Mouse (Mus musculus) adrenal gland, adult 8-10 months (tissue): Measurements from ENCODE around the gene Nhsl1. TPM values are rescaled to one million over a fixed set of nuclear protein-coding genes. Genes with fewer than 3 reads are reported as not detected.
"Not testable (repeated sequence)": the region's sequence is repeated elsewhere in the genome, so short reads cannot be mapped to it uniquely, and the experiment has no call there.

Experiments used
- DNase-seq: peaks from one replicate; pipeline ENCODE4 v3.0.0; 2022
- total RNA-seq, 4 experiments: library from RNA; stranded (reverse); gene quantifications; 2 replicates each; pipeline ENCODE4 v1.2.4; 2022

Gene Nhsl1
- total RNA-seq, 4 experiments from 2014 or later, result 2.2 to 5.6 (median 3.6) TPM

DNA sequence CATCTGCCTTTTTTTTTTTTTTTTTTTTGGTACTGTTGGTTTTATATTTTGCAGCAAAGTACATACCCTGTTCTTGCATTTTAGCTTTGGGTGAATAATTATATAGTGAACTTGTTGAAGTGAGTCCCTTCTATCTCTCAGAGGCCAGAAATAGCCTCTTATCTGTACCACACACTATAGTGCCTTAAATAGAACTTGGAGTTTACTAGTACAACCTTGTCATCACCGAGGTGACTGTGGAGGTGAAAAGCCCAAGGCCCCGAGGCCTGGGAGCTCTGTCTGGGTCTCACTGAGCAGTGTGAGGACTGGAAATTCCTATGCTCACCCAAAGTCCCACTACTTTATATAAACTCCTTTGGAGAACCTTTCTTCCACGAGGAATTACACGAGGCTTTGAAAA, 128.5 kb downstream of the Nhsl1 start:
- DNase-seq, result no peak

DNA sequence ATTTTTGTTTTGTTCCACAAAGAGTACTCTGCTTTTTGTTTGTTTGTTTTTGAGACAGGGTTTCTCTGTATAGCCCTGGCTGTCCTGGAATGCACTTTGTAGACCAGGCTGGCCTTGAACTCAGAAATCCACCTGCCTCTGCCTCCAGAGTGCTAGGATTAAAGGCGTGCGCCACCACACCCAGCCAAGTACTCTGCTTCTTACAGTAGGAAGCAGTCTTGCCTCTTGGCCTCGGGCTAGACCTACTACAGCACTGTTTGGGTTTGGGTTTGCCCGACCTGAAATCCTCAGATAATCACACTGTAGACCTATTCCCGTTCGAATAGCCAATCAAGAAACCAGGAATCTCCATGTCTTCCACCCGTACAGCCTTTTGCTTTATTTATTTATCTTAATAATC, 130.1 kb downstream of the Nhsl1 start:
- not testable (repeated sequence) for DNase-seq

DNA sequence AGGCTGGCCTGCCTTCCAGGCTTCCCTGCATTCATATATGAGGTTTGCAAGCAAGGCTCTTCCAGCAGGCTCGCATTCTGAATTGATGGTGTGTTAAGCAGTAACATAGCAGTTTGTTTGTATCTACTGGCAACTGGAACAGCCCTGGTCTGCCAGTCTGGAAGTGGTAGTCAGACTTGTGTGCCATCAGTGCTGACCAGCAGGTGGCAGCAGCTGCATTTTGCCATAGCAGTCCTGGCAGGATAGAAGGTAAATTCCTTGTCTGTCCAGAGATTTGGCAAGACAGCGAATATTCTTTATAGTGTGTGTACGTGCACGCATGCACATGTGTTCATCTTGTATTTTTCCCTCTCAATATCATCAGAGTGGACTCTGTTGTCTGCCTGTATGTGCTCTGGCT, 134.6 kb downstream of the Nhsl1 start:
- peak; percentile 55 for DNase-seq

DNA sequence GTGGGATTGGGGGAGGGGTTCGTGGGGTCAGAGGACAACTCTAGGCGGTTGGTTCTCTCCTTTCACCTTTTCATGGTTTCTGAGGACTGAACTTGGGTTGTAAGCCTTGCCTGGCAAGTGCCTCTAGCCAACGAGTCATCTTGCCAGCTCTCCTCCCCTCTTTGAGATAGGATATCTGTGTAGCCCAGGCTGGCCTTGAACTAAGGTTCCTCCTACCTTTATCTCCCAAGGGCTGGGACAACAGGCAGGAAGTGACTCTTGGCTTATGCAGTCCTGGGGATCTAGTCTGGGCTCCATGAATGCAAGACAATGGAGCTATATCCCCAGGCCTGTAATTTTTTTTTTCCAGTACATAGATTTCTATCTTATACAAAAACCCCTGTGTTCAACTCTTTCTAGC, 135.4 kb downstream of the Nhsl1 start:
- no peak for DNase-seq

DNA sequence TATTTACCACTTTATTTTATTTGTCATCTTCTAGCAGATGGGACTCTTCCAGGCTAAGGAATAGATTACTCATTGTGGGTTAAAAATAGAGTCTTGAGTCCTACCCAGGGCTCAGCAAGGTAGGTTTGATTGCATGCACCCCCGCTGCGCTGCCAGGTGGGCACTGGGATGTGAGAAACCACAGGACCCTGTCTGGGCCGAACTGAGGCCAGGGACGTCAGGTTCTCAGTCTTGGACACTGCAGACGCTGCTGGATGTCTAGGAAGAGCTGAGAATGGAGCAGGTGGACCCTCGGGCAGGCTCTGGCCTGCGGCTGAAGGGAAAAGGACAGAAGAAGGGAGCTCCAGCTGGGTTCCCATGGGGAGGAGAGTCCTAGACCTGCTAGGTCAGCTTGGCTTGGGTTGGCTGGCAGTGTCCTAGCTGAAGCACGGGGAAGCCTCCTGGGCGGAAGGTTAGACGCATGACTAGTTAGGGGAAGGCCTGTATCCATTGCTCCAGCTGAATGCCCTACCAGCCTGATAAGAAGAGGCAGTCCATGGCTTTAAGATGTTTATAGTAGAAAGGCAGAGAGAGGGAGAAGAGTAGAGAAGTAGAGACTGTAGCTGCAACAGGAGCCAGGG, 136.6 kb downstream of the Nhsl1 start:
- DNase-seq, result no peak

DNA sequence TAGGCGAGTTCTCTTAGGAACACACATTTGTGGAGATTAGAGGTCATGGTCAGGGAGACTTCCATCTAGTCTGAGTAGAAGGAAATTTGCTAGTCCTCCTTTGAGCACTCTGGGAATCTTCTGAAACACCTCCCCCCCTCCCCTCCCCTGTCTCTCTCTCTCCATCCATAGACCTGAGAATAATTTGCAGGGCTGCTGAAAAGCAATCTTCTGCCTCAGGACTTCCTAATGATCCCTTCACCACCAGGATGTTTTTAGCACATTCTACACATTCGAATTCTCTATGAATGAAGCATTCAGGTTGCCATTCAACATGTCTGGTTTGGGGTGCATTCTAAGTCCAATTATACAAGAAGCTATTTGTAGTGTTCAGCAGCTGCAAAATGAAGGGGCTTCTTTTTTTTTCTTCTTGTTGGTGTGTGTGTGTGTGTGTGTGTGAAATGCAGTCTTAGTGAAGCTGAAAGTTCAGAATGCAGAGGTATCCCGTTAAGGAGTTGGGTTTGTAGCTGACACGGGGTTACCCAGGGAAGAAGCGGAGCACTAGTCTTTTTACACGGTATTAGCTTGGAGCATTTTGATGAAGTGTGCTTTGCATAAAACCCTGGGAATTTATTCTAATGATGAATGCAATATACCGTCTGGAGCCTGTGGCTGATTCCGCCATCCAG, 139.2 kb downstream of the Nhsl1 start:
- DNase-seq, result no peak

DNA sequence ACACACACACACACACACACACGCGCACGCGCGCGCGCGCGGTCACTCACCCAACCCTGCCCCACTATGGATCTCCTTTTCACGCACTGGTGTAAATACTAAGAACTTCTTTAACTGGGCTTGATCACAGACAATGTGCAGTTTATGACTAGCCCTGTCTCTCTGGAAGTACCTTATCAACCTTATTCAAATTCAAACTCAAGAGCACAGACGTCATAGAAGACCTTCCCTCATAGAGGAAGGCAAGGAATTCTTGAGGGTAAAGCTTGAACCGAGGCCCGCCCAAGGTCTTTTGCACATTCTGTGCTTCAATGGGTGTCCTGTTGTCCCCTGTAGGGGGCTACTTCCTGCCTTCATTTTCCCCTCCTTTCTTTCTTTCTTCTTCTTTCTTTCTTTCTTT, 142.6 kb downstream of the Nhsl1 start:
- no peak for DNase-seq

DNA sequence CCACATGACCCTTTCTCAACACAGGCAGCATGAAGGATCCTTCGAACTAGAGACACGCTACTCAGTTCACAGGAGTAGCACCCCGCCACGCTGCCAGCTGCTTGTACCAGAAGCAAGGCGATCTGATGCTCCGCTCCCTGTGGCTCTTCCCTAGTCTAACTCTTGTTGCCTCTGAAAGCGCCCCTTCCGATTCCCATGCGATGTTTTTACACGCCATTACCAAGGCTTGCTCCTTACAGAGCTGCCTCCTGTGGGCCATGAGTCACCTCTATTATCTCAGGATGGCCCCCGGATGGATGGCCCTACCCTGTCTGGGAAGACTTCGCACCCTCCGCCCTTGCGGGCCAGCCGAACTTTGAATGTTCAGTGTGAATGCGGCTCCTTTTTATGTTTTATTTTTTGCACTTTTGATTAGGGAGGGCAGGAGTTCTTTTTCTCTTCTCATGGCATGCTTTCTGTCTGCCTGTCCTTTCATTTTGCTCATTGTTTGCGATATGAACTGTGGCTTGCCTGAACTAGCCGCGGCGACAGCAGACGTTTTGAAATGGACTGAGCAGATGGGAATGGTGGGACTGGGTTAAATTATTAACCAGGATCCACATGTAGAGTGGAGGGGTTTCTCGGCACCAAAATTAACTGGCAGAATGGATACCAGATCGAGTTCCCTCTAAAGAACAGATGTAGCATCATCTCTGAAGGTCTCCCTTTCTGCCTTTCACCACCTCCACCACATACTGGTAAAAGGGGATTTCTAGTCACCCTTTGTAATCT, 144.5 kb downstream of the Nhsl1 start:
- DNase-seq, result no peak

DNA sequence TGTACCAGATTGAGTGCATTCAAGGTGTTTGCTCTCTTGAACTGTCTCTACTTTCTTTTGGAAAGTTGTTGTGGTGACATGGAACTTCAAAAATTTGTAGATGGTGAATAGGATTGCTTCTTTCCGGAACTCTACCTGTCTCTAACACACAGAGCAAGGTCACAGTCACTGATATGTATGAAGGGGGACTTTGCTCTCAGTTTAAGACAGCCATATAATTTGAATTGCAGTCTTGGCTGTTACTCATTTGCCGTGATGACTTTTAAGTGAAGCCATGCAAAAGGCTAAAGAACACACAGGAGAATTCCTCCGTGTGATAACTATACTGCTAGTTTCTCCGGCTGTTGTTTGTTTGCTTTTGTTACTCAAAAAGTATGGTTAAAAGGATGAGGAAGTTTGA, 149.6 kb downstream of the Nhsl1 start:
- DNase-seq, result no peak

DNA sequence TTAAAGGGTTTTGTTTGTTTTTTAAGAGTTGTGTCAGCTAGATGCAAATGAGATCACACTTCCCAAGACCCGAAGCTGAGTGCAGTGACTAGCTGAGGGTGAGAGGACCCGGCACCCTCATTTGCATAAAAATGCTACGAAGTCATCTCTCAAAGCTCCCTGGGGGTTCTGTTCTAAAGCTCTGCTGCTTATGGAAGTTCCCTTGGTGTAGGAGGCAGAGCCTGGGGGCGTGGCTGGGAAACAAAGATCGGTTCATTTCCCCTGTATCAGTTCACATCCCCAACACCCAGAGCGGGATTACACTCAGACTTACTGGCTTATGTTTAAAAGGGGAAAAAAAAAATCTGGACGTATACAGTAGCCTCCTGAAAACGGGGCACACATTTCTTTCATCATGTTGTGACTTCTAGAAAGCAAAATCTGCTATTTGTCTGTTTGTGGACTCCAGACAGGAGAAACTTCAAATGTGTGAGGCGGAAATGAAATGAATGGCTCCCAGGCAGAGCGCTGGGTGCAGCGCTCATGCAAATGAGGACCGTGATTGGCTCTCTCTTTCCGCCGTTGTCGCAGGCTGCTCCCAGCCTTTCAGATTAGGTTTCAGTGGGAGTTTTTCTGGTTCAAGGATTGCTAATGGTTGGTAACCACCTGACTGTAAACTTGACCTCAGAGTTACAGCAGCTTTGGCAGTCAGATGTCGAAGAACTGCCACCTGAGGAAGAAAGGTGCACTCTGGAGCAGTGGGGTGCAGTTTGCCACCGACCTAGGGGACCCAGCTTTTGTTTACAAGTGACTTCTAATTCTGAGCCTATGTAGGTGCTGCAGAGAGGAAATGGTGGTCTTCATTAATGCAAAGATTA, 150.7 kb downstream of the Nhsl1 start:
- no peak for DNase-seq

DNA sequence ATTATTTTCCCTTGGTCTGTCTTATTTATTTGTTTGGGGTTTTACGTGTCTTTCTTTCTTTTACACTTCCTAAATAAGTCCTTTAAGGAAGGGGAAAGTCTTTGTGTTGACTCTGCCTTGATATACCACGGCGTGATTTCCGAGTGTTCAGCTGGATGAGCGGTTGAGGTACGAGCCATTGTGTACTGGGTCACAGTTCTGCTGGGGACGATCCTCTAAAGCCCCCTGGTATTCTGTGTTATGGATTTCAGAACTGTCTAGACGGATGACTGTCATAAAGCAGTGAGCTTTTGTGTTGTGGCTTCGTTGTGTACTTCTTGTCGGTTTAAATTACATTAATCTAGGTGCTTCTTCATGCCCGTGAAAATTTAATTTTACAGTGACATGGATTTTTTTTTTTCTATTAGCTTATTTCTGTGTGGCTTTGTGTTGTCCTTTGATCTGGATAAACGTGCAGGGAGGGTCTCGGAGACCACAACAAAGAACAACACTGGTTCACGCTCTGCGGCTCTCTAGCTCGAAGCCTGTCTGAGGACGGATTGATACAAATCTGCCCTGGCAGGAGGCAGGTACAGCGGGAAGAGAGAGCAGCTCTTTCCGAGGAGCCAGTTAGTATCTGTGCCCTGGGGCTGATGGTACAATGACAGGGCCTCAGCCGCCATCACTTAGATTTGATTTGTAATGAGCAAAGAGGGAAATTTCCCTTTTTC, 151.7 kb downstream of the Nhsl1 start:
- DNase-seq, result no peak

DNA sequence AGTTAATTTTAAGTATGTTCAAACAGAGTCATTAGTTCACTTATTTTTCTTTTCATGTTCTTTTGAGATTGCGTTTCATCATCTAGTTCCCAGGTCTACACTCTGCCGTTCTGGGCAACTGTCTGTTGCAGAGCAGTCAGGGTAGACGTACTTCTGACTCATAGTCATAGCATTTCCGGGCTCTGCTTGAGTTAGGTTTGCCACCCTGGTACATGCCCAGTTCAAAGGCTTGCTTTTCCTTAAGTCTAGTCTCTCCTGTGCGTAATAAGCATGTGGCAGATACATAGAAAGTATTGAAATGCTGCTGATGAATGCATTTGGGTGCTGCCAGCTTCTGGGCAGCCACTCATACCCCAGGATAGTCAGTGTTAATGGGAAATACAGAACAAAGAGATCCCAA, 152.9 kb downstream of the Nhsl1 start:
- no peak for DNase-seq

DNA sequence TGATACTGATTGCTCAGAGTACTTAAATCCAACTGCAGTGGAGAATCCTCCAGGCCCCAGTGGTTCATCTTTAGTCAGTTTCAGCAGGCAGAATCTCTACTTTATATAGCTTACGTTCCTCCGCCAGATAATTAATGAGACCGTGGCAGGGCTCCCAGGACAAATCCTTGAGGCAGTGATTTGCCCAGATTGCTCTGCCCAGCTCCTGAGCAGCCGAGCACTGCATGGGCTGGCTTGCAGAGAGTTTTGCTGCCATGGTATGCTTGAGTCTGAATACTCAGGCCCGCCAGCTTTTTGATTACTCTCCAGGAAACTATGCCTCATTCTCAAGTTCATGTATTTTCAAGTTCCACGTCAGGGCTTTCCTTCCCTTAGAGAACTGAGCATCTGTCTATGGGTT, 156.3 kb downstream of the Nhsl1 start:
- DNase-seq, result peak; percentile 59

DNA sequence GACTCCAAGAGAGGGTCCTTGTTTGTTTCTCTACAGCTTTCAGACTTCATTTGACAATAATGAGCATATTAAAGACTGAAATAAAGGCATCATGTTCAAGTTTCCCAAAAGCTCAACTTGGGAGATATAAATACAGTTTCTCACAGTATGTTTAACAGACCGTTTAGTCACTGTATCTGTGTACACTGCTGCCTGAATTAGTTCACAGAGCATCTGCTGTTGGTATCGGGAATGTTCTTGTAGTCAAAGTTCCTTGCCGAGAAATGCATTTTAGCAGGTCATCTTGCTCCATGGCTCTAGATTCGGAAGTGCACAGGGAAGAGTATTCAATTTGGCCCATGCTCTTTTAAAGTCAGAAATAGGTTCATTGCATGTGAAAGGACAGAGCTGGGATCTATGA, 159.5 kb downstream of the Nhsl1 start:
- DNase-seq, result no peak

DNA sequence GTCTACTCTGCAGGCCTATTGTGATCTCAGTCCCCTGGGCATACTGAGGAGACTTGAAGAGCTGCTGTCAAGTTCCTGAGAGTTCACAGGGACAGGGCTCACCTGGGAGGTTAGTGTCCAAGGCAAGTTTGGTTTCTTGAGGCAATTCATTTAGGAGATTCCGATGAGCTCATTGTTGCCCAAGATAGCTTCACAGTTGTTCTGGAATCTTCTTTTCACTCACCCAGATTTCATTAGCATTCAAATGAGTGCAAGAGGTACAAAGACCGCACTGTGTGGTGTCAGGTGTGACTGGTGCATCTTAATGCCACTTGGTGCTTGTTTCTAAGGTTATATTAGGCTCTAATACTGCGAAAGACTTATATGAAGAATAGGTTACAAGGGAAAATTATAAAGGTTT, 160.5 kb downstream of the Nhsl1 start:
- DNase-seq, result no peak

DNA sequence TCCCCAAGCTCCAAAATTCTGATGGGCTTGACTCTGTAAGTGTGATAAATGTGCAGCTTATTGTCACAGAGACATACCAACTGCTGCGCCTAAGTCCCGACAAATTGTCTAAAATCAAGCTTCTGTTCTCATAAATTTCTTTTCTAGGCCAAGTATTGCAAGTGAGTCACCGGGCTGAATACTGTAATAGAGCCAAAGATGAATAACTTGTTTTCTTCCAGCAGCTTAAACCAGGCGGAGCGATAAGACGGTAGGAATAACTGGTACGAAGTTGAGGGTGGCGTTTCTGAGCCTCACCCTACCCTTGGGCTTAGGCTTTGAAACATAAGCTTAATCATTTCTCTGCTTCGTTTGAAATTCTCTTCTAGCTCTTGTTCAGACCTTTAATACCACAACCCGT, 162.1 kb downstream of the Nhsl1 start:
- DNase-seq, result peak; percentile 20

DNA sequence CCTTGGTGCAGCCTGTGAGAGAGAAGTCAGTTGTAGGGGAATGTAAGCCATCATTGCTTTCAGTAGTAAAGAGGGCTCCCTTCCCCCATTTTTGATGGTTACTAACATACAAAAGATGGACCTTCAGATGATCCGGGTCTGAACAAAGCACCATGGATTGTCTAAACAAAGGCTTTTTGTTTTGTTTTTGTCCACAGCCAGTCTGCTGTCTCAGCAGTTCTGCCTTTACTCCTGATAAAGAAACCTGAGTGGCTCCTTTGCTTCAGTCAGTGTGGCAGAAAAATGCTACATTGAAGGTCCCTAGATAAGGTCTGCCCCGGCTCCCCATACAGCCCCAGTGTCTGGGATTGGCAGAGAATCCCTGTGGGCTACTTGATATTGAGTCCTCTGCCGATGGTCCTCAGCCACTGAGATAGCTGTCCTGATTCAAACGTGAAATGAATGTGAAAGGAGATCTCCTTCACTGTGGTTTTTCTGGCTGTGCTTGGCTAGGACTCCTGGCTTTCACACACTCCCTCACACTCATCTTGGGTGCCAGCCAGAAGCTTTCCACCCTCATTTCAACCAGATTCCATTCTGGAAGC, 163.9 kb downstream of the Nhsl1 start:
- DNase-seq, result no peak

DNA sequence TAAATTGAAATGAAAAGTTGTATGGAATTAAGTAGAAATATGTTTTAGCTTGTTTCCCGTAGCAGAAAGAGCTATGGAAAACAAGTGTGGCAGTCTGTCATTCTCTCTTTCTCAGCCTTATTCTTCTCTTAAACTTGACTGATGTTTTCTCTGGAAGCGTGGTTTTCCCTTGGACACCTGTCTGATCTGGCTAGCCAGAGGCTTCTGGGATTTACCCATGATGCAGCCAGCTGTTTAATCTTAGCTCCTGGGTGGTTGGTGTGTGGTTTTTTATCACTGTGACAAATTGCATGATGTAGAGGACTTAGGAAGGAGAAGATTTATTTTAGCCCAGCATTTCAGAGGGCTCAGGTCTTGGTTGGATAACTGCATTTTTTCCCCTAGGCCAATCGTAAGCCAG, 164.9 kb downstream of the Nhsl1 start:
- no peak for DNase-seq

DNA sequence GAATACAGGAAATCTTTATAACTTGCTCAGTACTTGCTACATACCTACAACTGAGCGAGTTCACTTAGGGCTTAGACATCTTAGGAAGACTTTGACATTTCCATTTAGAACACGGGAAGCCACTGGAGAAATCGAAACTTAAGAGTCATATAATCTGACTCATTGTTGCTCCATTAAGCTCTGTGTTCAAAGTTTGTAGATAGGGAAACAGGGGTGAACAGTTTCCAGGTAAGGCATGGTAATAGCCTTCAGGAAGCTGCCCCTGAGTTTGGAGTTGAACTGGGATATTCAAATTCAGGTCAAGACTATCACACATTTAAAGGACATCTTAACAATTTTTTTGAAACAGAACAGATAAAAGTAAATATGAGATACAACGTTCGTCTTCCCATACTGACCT, 165.9 kb downstream of the Nhsl1 start:
- no peak for DNase-seq

DNA sequence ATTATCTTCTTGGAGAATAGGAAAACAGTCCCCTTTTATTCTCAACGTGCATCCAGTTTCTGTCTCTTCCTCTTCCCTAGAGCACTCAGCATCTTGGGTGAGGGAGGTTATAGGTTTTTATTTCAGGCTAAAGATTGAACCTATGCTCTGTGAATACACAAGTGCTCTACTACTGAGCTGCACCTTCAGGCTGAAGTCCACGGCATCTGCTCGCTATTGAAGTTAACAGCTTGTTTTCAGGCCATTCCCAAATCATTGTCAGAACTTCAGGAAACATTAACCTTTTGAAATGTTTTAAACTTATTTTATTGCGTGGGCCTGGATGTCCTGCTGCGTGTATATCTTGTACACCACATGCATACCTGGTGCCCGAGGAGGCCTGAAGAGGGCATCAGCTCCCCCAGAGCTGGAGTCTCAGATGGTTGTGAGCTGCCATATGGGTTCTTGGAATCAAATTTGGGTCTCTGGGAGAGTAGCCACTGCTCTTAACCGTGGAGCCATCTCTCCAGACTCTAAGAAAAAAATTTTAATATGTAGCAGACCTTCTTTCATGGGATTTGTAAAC, 169.5 kb downstream of the Nhsl1 start:
- no peak for DNase-seq

DNA sequence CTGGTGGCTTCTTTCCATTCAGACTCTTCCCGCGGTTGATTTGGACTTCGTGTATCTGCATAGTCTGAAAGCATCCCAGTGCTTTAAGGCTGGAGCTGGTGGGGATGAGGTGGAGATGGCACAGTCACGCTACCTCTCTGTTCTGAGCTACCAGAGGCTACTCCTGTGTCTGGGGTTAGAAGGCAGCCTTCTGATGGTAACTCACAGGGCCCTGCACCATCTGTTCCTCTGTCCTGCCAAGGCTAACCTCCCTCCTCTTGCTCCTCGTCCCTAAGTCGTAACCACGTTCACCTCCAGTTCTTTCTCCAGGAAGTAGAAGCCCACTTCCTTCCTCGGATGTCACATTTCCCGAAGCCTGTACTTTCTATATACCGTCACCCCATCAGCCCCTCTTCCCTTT, 171.2 kb downstream of the Nhsl1 start:
- no peak for DNase-seq

DNA sequence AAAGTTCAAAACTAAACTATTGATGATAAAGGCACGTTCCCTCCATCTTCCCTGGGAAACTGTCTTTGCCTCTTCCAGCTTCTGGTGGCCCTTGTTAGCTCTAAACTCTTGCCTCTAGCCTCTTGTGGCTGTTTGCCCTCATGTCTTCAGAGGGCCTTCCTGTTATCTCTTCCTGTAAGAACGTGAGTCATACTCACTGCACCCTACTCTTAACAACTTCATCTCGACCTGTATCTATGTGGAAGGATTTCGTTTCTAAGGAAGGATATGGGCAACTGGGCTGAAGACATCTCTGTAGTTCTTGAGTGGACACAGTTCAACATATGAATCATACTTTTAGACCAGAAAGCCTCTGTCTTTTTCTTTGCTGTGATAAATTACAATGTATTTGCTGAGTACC, 173.2 kb downstream of the Nhsl1 start:
- no peak for DNase-seq
